Mouse (Mus musculus): ENCODE results near the gene Slc8a3. TPM values are rescaled to one million over a fixed set of nuclear protein-coding genes. Genes with fewer than 3 reads are reported as not detected.

Gene Slc8a3
- polyA plus RNA-seq, 1 experiment from 2014 or later: 3.4 TPM

DNA sequence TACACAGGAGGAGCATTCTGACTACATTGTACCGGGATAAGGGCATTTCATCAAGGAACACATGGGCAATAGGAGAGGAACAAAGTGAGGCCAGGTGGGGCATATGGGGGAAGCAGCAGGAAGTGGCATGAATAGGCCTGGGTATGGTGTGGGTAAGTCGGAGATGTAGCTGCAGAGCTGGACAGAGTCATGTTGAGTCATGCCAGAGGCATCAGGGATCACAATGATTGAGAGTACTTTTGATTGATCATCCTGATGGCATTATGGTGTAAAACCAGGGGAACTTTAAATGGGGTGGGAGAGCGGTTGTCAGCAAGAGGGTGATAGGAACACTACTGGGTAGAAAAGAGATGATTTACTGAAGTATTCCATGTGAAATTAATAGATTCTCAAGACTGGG lies 160.0 kb downstream of the Slc8a3 start:
- Histone ChIP-seq H3K4me2 (replicated peaks) (no peak overlapping the region), H3K9ac (replicated peaks) (no peak overlapping the region), H3K27ac (no peak overlapping the region), H3K27me3 (no peaks in the 10 kb centered on the region), H3K4me3 (replicated peaks) (no peak overlapping the region), H3K9me3 (no peaks in the 10 kb centered on the region), H3K36me3 (no peaks in the 10 kb centered on the region), H3K4me1 (replicated peaks) (peaks cover 10% of the 10 kb centered on the region)
- WGBS: 91% methylated on average over 3 of the region's 3 CpGs
- ATAC-seq: no peak

DNA sequence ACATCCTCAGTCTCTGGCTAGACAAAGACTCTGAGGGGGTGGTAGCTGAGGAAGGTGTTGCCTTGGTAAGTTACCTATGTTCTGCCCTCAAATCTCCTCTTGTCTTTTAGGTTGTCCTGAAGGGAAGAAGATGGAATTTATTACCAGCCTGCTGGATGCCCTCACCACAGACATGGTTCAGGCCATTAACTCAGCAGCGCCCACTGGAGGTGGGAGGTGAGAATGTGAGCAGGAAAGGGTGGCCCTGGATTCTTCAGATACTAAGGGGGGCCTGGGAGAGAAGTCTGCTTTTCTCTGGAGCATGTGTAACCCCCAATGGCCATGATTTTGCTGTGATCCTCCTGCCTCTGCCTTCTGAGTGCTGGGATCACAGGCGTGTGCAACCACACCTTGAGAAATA lies 162.9 kb downstream of the Slc8a3 start:
- Histone ChIP-seq H3K27me3 (no peaks in the 10 kb centered on the region), H3K27ac (no peak overlapping the region), H3K36me3 (no peaks in the 10 kb centered on the region), H3K4me1 (replicated peaks) (peaks cover 14% of the 10 kb centered on the region), H3K9ac (replicated peaks) (no peak overlapping the region), H3K4me2 (replicated peaks) (no peak overlapping the region), H3K9me3 (no peaks in the 10 kb centered on the region), H3K4me3 (replicated peaks) (no peak overlapping the region)
- WGBS: 91% methylated on average over 2 of the region's 2 CpGs
- ATAC-seq: no peak

DNA sequence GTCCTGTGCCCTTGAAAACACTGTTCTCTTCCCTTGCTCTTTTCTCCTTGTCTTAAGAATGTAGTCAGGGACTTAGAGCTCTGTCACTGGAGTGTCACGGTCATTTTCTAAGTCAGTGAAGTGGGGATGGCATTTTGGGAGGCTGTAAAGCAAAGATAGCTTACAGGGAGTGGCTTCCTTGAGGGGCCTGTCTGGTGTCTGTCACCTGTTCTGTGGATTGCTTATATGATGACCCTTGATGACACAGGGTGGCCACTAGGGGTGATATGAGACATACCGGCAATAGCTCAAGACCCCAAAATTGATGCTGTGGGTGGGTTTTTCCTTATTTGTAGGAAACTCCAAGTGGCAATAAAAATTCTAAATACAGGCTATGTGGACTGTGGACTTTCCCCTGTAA lies 164.5 kb downstream of the Slc8a3 start:
- no peaks in the 10 kb centered on the region for H3K36me3 ChIP-seq
- H3K4me3 ChIP-seq (replicated peaks): no peak overlapping the region
- no peaks in the 10 kb centered on the region for H3K27me3 ChIP-seq
- no peak overlapping the region for H3K27ac ChIP-seq
- ATAC-seq: no peak
- no peak overlapping the region for H3K9ac ChIP-seq (replicated peaks)
- 77% methylated on average over 2 of the region's 2 CpGs for WGBS
- H3K4me1 ChIP-seq (replicated peaks): peaks cover 16% of the 10 kb centered on the region
- no peak overlapping the region for H3K4me2 ChIP-seq (replicated peaks)
- H3K9me3 ChIP-seq: no peaks in the 10 kb centered on the region

DNA sequence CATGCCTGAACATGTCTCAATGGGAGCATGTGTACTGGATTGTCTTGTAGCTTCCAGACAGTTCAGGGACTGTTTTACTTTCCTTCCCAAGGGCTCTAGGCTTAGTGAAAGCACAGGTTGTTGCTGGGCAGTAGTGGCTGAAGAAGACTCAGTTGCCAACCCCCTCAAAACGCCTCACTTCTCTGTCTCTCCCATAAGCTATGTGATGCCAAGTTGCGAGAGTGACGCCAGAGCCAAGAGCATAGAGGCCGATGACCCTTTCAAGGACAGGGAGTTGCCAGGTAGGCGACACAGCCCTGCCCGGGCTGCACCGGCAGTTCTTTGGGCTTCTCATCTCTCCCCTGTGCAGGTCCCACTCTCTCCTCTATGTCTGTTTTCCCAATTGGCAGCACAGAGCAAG lies 164.9 kb downstream of the Slc8a3 start:
- Histone ChIP-seq H3K4me1 (replicated peaks) (peaks cover 16% of the 10 kb centered on the region), H3K9ac (replicated peaks) (no peak overlapping the region), H3K4me3 (replicated peaks) (no peak overlapping the region), H3K36me3 (no peaks in the 10 kb centered on the region), H3K4me2 (replicated peaks) (no peak overlapping the region), H3K27me3 (no peaks in the 10 kb centered on the region), H3K9me3 (no peaks in the 10 kb centered on the region), H3K27ac (no peak overlapping the region)
- 93% methylated on average over 7 of the region's 7 CpGs for whole genome bisulfite sequencing
- ATAC-seq: no peak

DNA sequence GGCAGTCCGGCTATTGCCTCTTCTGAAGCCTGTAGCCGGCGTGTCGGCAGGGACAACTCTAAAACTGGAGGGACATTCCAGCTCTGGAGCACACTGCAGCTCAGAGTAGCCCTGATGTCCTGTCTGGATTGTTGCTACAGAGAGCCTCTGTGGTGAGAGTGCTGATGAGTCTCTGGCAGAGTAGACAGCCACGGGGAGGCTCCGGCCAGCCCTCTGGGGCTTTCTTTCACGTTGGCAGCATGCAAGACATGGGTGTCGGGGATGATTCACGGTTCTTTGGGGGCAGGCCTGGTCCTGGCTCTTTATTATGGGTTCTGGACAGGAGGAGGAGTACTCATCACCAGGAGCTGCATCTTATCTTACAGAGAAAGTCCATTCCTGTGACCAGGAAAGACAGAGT lies 165.8 kb downstream of the Slc8a3 start:
- WGBS: 85% methylated on average over 9 of the region's 9 CpGs
- Histone ChIP-seq H3K9me3 (no peaks in the 10 kb centered on the region), H3K36me3 (no peaks in the 10 kb centered on the region), H3K4me2 (replicated peaks) (no peak overlapping the region), H3K27me3 (no peaks in the 10 kb centered on the region), H3K9ac (replicated peaks) (no peak overlapping the region), H3K4me1 (replicated peaks) (peaks cover 16% of the 10 kb centered on the region), H3K27ac (no peak overlapping the region), H3K4me3 (replicated peaks) (no peak overlapping the region)
- ATAC-seq: no peak

DNA sequence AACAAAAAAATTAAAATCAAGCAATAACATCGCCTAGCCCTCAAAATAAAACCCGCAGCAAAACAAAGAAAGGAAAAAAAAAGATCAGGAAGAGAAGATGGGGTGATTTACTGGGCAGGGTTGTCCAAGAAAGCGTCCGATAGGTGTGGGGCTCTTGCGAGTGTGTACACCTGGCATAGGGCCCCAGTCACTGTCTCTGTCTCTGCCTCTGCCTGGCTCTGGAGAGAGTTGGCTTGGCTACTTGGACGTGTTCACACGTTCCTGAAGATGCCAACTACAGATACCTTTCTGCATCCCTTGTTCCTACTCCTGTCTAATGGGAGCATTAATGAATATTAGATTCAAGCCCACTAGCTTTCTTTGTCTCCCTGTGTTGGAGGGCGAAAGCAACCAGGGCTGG lies 166.4 kb downstream of the Slc8a3 start:
- no peaks in the 10 kb centered on the region for H3K27me3 ChIP-seq
- H3K27ac ChIP-seq: no peak overlapping the region
- no peak overlapping the region for H3K4me2 ChIP-seq (replicated peaks)
- H3K4me3 ChIP-seq (replicated peaks): no peak overlapping the region
- no peaks in the 10 kb centered on the region for H3K9me3 ChIP-seq
- ATAC-seq: no peak
- WGBS: 85% methylated on average over 8 of the region's 8 CpGs
- H3K36me3 ChIP-seq: no peaks in the 10 kb centered on the region
- H3K4me1 ChIP-seq (replicated peaks): peaks cover 16% of the 10 kb centered on the region
- no peak overlapping the region for H3K9ac ChIP-seq (replicated peaks)

DNA sequence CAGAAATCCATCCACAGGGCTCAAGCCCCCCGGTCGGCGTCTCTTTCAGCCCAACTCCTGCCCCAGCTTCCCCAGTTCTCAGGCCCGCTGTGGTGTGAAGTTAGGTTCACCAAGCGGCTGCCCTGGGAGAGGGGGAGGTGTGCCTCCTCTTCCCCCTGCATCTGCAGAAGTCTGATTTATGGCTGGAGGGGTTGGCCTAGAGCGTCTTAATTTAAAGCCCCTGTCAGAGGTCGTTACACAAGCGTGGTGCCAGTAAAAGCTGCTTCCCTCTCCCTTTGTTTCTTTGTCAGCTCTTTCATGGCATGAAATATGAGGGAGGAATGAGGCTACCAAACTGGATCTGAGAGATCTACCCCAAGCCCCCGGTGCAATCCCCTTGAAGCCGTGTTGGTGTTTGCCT lies 166.9 kb downstream of the Slc8a3 start:
- H3K27ac ChIP-seq: no peak overlapping the region
- H3K9ac ChIP-seq (replicated peaks): peak overlapping the region; percentile 32
- ATAC-seq: no peak
- no peaks in the 10 kb centered on the region for H3K27me3 ChIP-seq
- no peaks in the 10 kb centered on the region for H3K36me3 ChIP-seq
- no peak overlapping the region for H3K4me3 ChIP-seq (replicated peaks)
- no peaks in the 10 kb centered on the region for H3K9me3 ChIP-seq
- peaks cover 16% of the 10 kb centered on the region for H3K4me1 ChIP-seq (replicated peaks)
- no peak overlapping the region for H3K4me2 ChIP-seq (replicated peaks)
- 16% methylated on average over 10 of the region's 10 CpGs for whole genome bisulfite sequencing

DNA sequence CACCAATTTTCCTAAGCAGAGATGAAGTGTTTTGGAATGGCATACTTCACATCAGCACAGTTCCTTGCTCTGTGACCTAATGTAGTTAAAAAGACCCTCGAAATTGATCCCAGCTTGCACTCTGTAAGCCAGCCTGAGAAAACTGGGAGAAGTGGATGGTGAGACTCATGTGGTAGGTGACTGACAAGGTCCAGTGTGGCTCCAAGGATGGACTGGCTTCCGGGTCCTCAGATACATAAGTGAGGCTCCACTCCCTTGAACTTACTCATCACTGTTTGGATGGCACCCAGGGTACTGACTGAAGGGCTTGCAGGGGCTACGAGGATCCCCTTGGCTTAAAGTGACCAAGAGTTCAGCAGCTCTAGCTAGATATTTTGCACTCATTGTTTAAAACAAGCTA lies 169.4 kb downstream of the Slc8a3 start:
- Histone ChIP-seq H3K4me2 (replicated peaks) (no peak overlapping the region), H3K9ac (replicated peaks) (no peak overlapping the region), H3K36me3 (no peaks in the 10 kb centered on the region), H3K27me3 (no peaks in the 10 kb centered on the region), H3K4me1 (replicated peaks) (peaks cover 16% of the 10 kb centered on the region), H3K27ac (no peak overlapping the region), H3K9me3 (no peaks in the 10 kb centered on the region), H3K4me3 (replicated peaks) (no peak overlapping the region)
- no peak for ATAC-seq
- WGBS: 90% methylated on average over 3 of the region's 3 CpGs

DNA sequence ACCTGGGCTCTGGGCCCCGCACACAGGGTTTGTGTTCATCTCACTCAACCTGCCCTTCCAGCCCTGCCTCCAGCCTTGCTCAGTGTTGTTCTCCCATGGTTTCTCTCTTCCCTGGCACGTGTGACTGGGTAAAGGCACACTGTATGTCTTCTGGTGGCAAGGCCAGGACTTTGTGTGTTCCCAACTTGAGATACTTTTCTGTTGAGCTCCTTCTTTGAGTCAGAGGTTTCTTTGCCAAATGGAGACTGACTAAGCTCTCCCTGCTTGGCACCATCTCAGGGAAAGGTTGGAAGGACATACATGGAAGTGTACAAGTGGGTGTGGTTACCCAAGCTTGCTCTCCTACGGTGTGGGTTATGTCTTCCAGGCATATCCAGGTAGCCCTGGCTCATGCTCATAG lies 169.8 kb downstream of the Slc8a3 start:
- no peak for ATAC-seq
- Histone ChIP-seq H3K4me3 (replicated peaks) (no peak overlapping the region), H3K9ac (replicated peaks) (no peak overlapping the region), H3K4me2 (replicated peaks) (no peak overlapping the region), H3K36me3 (no peaks in the 10 kb centered on the region), H3K9me3 (no peaks in the 10 kb centered on the region), H3K27ac (no peak overlapping the region), H3K27me3 (no peaks in the 10 kb centered on the region), H3K4me1 (replicated peaks) (peaks cover 16% of the 10 kb centered on the region)
- 80% methylated on average over 3 of the region's 3 CpGs for WGBS

DNA sequence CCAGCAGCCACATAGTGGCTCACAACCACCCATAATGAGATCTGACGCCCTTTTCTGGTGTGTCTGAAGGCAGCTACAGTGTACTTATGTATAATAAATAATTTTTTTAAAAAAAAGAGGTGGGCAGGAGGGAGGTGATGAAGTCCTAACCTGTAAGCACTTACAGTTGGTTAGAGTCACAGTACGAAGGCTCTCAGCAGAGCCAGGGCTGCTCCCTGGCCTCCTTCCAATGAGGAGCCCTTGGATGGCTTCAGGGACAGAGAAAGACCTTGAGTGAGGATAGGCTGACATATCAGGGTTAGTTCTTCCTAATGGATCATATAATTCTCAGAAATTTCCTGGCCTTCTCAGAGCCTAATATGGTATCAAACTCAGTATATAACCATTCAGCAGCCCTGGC lies 171.7 kb downstream of the Slc8a3 start:
- no peak overlapping the region for H3K4me3 ChIP-seq (replicated peaks)
- no peaks in the 10 kb centered on the region for H3K27me3 ChIP-seq
- no peak overlapping the region for H3K4me2 ChIP-seq (replicated peaks)
- H3K27ac ChIP-seq: no peak overlapping the region
- no peaks in the 10 kb centered on the region for H3K36me3 ChIP-seq
- peaks cover 11% of the 10 kb centered on the region for H3K4me1 ChIP-seq (replicated peaks)
- H3K9me3 ChIP-seq: no peaks in the 10 kb centered on the region
- H3K9ac ChIP-seq (replicated peaks): no peak overlapping the region
- no peak for ATAC-seq
- WGBS: 92% methylated on average over 2 of the region's 2 CpGs

DNA sequence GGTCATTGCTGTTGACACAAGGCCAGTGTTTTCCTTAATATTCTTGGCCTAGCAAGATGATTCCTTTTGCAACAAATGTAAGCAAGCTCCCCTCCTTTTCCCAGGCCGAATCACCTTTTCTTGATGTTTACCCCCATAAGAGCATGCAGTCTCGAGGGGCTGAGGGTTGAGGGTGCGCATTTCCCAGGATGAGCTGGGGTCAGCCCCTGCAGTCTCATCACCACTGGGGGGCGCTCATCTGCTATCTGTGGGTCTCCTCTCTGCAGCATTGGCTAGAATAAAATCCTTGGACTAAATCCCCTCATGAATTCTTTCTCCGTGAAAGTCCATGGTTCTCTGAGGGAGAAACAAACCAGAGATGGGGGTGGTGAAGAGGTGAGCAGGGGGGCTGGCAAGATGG lies 172.1 kb downstream of the Slc8a3 start:
- H3K27me3 ChIP-seq: no peaks in the 10 kb centered on the region
- H3K9me3 ChIP-seq: no peaks in the 10 kb centered on the region
- H3K27ac ChIP-seq: no peak overlapping the region
- H3K4me3 ChIP-seq (replicated peaks): no peak overlapping the region
- H3K4me2 ChIP-seq (replicated peaks): no peak overlapping the region
- H3K36me3 ChIP-seq: no peaks in the 10 kb centered on the region
- peaks cover 6% of the 10 kb centered on the region; the same call in 1 of the 2 replicates for H3K4me1 ChIP-seq (replicated peaks)
- no peak overlapping the region for H3K9ac ChIP-seq (replicated peaks)
- ATAC-seq: no peak
- 65% methylated on average over 5 of the region's 5 CpGs for WGBS

DNA sequence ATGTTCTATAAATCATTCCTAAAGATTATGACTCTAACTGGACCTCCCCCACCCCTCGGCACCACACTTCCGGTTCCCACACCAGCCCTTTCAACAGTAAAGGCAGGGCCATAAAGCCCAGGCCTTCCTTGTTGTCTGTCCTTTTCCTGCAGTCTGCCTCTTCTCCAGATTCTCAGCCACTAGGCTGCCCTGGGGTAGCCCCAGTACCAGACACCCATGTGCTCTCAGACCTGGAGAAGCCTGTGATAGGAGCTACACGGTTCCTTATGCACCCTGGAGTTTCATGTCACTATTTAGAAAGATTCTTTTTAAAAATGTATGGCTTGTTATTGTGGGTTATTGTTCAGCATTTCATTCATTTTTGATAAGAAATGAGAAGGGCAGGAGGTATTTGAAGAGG lies 172.6 kb downstream of the Slc8a3 start:
- Histone ChIP-seq H3K9ac (replicated peaks) (no peak overlapping the region), H3K4me2 (replicated peaks) (no peak overlapping the region), H3K9me3 (no peaks in the 10 kb centered on the region), H3K27me3 (no peaks in the 10 kb centered on the region), H3K4me3 (replicated peaks) (no peak overlapping the region), H3K36me3 (no peaks in the 10 kb centered on the region), H3K4me1 (replicated peaks) (0 out of 2 replicates have a peak, but pooled peaks cover 3% of the 10 kb centered on the region), H3K27ac (no peak overlapping the region)
- 86% methylated on average over 3 of the region's 3 CpGs for WGBS
- ATAC-seq: no peak

DNA sequence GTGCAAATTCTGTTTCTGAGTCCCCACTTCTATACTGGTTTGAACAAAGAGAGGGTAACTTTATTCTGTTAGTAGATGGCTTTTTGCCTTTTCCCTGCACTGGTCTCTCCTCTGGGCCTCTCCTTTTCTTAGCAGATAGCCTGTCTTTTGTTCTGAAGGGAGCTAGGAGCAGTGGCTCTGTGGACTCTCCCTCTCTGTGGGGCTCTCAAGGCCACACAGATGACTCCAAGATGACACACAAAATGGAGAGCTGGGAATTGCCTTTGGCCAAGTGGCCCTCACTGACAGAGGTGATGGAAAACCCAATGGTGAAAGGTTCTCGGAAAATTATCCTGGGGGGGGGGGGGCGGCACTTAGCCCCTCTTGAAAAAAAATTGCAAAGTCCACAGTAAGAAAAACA lies 173.0 kb downstream of the Slc8a3 start:
- Histone ChIP-seq H3K4me2 (replicated peaks) (no peak overlapping the region), H3K4me1 (replicated peaks) (0 out of 2 replicates have a peak, but pooled peaks cover 3% of the 10 kb centered on the region), H3K9me3 (no peaks in the 10 kb centered on the region), H3K36me3 (no peaks in the 10 kb centered on the region), H3K4me3 (replicated peaks) (no peak overlapping the region), H3K9ac (replicated peaks) (no peak overlapping the region), H3K27me3 (no peaks in the 10 kb centered on the region), H3K27ac (no peak overlapping the region)
- 87% methylated on average over 2 of the region's 2 CpGs for WGBS
- no peak for ATAC-seq

Data from midbrain, embryonic 13.5 days (tissue).